Mouse (Mus musculus) liver, postnatal 0 days (tissue): Measurements from ENCODE around the gene Pmp22.

Experiments
- CTCF ChIP-seq: sonication (generic); IDR thresholded peaks from 2 replicates; pipeline ENCODE4 v1.5.1; 2016; ENCODE audit warnings: antibody characterized with exemption, low read depth
- EP300 ChIP-seq: IDR thresholded peaks from 2 replicates; pipeline ENCODE4 v1.6.1; 2016; ENCODE audit warnings: antibody characterized with exemption, low read depth, mild to moderate bottlenecking

DNA sequence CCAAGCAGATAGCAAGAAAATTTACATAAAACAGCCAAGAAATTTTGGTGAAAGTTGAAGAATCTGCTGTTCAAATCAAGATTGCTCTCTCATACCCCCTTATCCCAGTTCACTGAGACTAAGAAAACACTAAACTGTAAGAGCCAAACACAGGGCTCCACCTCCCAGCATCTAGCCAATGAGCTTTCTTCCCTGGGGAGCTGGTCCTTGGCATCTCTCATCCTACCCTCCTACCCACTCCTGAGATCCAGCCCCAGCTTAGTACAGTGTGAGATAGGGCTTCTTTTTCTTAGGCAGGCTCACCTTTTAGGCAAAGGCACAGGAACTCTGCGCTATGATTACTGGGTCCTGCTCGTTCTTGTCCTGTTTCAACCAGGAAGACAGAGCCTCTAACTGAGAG lies 34.0 kb downstream of the Pmp22 start:
- TF ChIP-seq CTCF (no peak), EP300 (no peak)
